Mouse (Mus musculus) retina, adult 2 months (tissue): ENCODE data around the gene Sec16a.

Experiments
- DNase-seq: peaks from one replicate; pipeline ENCODE4 v3.0.0-alpha.2; 2012; ENCODE audit warnings: low read depth, low spot score

The Sec16a gene

DNA sequence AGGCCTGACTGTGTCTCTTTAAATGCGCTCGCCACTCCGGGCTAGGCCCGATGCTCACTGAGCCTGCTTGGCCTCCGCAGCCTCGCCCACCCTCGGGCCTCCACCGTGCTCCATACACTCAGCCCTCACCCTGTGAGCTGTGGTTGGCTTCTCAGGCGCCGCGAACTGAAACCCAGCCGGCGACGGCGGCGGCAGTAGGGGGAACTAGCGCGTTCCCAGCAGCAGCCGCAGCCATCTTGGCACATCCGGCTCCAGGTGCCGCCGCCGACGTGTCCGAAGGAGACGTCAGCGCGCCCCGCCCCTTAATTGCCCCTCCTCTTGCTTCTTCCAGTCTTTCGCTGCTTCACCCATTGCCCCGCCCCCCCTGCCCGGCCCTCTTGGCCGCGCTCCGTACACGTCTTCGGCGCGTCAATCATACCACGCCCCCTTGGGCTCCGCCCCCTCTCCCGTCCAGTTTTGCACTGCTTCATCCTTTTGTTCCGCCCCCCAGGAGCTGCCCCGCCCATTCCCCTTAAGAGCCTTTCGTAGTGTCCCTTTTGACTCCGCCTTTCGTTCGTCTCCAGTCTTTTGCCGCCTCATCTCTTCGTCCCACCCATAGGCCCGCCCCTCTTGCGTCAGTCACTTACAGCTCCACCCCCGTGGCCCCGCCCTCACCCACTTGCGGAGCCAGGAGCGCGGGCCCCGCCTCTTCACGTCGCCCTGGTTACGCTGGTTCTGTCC, at the start of gene Sec16a:
Gene Sec16a (minus strand): TSS at position 271 of the 720 bp plus-strand sequence.
- peak; percentile 100 for DNase-seq

GRCm38 (mm10) chr2:26494396-26494795, 49.4 kb upstream of the Sec16a start:
- no peak for DNase-seq

DNA sequence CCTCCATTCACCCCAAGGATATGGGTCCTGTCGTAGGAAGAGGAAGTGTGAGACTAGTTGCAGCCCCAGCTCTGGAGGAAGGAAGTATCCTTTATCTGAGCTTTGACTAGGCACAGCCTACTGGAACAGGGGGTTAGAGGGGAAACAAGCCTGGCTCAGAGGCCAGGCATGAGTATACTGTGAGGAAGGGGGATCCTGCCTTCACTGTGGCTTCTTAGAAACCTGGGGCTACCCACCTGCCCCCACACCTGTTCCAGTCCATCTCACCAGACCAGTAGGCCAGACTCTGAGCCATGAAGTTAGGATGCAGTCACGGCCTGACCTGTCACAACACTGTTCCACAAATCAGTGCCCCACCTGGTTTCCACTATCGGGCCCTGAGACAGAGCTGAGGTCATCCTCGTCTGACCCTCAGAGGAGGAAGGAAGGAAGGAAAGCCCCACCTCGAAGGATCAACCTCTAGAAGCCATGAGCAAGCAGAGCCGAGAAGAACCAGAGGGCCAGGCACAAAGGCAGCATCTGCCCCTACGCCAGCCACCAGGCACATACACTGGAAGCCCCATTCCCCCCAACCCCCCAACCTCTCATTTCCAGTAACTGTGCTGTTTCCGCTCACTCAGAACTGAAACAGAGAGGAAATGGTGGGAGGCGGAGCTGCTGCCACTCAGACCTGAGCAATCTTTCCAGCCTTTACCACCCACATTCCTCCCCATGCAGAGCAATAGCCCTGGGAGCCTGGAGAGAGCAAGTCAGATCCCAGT, 48.2 kb upstream of the Sec16a start:
- no peak for DNase-seq

GRCm38 (mm10) chr2:26490760-26491301, 45.8 kb upstream of the Sec16a start:
- no peak for DNase-seq

GRCm38 (mm10) chr2:26488535-26489135, 43.6 kb upstream of the Sec16a start:
- DNase-seq, result no peak

DNA sequence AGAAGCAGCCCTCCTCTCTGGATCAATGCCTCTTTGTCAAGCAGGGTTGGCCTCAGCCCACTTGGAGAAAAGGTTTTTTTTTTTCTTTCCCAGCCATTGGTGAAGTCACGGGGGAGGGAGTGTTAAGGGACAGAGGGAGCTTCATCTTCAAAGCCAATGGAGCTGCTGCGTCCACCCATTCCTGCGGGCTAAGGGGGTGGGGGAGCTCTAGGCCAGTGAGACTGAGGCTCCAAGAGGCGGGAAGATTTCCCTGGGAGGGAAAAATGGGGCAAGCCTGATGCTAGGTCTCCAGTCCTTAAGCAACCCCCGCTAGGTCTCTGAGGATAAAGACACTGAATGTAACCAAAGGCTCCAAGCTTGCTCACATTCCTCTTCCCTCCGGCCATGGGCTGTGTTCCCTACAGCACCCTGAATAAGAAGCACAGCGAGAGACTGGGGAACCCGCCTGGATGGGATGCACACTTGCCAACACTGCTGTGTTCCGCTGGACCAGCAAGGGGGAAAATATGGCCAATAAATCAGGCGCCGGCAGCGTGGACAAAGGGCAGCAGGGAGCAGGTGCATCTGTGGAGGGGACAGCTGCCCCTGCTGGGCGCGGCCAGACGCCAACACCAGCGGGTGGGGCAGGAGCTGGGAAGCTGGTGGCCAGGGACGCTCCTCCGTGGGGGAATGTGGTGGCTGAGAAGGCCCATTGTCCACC, 42.5 kb upstream of the Sec16a start:
- DNase-seq, result no peak

GRCm38 (mm10) chr2:26486835-26487321, 41.9 kb upstream of the Sec16a start:
- no peak for DNase-seq

- DNase-seq, result no peak
Observed at GRCm38 (mm10) chr2:26486264-26486810, 41.3 kb upstream of the Sec16a start.

DNA sequence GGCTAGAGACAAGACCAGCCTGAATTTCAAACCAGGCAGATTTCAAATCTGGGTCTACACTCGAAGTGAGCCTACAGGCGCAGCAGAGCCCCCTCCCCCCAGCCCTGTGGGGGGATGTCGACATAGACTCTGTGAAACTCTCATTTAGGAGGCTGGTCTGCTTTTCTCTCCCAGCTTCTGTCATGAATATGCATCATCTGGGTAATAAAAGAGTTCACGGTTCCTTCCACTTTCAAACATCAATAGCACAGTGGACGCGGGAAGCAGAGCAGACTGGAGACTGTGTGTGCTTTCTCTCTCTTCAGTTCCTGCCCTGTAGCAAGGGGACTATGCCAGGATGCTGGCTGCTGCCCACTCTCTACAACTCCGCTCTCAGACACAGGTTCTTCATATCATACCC, 40.7 kb upstream of the Sec16a start:
- no peak for DNase-seq

DNA sequence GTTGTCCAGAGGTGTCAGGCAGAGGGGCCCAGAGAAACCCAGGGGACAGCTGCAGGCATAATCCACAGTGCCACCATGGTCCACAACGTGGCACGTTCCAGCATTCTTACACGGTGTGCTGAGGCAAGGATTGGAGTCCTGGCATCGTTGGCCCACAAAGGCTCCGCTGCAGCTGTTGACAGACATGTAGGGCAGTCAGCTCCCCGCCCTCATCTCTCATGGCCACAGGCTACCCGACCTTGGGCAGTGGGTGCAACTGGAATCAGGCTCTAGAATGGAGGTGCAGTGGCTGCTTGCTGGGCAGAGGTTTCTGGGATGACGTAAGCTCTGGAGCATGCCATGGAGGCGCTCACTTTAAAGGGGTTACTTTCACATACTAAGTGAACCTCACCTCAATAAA, 40.3 kb upstream of the Sec16a start:
- DNase-seq, result no peak

DNA sequence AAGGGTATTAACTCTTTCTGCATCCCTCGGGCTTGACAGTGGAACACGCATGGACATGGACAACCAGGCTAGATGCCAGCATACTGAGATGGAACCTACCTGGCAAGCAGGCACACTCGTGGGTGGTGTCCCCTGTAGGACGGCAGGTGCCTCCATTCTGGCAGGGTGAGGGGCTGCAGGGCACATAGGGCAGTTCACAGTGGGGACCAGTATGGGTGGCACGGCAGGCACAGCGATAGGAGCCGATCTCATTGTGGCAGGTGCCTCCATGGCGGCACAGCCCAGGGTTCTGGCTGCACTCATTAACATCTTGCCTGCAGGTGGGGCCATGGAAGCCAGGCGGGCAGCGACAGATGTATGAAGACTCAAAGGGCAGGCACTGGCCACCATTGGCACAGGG, 39.2 kb upstream of the Sec16a start:
- no peak for DNase-seq

DNA sequence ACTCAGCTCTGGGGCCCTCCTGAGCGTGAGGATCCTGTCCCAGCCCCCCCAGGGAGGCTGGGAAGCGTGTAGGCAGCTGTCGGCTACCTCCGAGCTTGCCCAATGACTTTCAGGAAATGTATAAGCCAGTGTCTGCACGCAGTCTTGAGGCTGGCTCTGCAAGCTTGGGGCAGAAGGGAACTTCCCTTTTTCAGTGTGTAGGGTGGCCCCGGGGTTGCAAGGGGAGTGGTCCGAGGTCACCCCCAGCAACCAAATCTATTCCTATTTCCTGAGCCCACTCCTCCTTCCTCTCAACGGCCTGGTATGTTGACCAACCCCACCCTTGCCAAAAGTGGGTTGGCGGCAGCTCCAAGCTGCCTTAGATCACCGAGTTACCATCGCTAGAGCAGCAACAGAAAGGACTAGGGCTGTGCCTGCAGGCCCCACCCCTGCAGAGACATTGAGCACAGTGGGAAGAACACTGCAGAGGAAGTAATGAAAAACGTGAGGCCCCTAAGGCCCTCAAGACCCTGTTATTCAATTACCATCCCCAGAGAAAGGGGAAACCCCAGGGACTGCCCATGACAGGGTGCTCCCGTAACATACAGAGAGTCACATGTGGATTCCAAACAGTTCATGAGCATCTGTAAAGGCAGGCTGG, 38.3 kb upstream of the Sec16a start:
- DNase-seq, result no peak

DNA sequence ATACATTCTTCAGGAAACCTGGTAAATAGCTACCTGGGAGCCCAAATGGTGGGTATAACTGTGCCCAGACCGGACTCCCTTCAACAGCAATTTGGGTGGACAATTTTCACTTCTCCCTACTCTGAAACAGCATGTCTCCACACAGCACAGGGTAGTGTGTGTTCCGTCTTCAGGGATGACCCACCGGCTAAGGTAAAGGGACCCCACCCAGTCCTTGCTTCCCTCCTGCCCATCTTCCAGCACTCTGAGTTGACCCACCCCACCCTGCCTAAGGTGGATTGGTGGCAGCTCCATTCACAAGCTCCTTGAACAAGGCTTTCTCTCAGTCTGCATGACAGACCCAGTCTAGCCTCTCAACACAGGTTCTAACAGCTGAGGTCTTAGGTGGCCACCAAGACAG, 37.8 kb upstream of the Sec16a start:
- no peak for DNase-seq

DNA sequence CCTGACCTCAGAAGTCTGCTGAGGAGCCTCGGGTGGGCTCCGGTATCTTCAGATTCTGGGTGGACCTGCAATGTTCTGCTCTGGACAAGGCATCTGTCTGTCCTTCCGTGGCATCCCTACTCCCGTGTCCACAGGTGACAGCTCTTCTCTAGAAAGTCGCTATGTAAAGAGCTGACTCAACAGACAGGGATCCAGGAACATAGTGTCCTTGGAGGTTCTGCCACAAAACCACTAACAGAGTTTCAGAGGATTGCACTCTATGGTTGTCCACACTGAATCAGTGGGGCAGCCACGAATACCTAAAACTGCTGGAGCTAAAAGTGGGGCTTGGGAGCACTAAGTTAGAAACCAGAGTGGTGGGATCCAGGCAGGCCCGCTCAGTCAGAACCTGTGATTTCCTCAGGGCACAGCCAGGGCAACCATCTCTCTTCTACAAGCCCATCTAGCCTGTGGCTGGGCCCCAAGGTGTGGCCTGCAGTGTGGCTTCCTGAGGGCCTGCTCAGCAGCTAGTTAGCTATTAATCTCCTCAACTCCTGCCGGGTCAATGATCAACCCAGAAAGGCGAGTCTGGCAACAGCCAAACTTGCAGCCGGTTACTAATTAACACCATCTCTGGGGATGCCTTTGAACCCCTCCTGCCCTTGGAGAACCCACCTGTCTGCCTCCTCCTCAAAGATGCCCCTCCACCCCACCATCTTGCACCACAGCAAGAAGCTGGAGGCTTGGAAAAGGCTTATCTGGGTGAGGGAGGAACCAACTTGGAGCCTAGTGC, 36.9 kb upstream of the Sec16a start:
- no peak for DNase-seq

- no peak for DNase-seq
Observed at GRCm38 (mm10) chr2:26480911-26481310, 35.9 kb upstream of the Sec16a start.

DNA sequence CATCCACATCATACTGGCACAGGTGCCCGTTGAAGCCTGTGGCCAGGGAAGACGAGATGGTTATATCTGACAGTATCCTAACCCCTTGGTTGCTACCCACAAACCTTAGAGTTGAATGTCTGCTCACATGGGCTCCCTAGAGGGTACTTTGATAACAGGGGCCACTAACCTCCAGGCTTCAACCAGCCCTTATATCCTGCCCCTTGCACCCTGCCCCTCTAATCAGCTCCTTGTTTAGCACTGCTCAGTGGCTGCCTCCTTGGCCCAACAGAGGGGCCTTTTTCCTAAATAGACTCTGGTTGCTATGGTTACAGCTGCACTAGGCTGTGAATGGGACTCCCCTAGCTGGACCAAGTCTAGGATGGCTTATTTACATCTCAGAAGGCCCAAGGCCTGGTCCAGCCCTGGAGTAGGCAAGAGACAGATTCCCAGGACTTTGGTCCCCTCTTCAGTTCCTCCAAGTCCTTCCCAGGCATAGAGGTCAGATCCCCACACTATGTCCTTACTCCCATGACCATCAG, 33.7 kb upstream of the Sec16a start:
- no peak for DNase-seq

DNA sequence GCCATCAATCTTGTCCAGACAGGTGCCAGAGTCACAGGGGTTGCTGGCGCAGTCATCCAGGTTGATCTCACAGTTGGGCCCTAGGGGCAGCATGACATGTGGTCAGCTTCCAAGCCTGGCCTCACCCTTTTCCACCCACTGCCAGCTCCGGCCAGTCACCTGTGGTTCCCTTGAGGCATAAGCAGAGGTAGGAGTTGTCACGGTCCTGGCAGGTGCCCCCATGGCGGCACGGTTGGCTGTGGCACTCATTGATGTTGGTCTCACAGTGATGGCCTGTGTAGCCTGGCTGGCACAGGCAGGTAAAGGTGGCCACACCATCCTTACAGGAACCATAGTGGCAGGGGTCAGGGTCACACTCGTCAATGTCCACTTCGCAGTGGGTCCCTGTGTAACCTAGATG, 32.9 kb upstream of the Sec16a start:
- no peak for DNase-seq

DNA sequence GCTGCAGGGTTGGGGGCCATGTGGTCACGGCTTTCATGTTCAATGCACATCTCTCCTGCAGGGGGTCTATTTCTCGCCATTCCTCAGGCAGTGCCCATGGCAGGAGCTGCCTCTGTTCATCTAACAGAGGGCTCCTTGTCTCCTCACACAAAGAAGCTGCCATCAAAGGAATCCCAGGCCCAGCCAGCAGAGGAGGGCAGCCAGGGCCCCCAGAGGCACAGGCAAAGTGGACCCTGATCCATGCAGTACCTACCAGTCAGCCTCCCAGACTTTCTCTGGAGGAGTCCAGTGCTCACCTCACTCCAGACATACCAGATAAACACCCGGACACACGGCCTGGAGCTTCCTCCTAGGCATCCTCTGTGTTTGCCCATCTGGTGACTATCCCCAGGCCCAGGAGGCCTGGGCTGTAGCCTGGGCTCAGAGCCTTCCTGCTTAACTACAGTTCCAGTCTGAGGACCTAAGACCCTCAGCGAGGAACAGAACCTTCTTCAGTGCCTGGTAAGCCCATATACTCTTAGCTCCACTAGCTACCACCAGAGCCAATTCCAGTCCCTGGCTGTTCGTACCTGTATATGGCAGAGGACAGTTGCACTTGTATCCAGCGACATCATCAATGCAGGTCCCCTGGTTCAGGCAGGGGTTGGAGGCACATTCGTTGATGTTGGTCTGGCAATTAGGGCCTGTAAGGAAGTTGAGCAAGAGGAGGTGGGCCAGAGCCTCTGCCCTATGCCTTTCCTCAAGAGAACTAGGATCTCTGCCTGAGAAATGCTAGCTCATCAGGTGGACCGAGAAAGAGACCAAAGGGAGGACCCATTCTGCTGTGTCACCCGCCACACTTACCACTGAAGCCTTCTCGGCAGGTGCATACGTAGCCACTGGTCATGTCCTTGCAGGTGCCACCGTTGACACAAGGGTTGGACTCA, 30.8 kb upstream of the Sec16a start:
- DNase-seq, result no peak
